Mouse (Mus musculus) neutrophil, adult 83 days (primary cell): Measurements from ENCODE around the gene Rsf1. TPM values are rescaled to one million over a fixed set of nuclear protein-coding genes. Genes with fewer than 3 reads are reported as not detected.

Experiments used
- total RNA-seq, 2 experiments: library from RNA; stranded (reverse); gene quantifications; one replicate each; pipeline ENCODE4 v1.2.4; 2023

The Rsf1 gene
- total RNA-seq, result 10 to 100 TPM; 28.7 to 30.5 TPM

DNA sequence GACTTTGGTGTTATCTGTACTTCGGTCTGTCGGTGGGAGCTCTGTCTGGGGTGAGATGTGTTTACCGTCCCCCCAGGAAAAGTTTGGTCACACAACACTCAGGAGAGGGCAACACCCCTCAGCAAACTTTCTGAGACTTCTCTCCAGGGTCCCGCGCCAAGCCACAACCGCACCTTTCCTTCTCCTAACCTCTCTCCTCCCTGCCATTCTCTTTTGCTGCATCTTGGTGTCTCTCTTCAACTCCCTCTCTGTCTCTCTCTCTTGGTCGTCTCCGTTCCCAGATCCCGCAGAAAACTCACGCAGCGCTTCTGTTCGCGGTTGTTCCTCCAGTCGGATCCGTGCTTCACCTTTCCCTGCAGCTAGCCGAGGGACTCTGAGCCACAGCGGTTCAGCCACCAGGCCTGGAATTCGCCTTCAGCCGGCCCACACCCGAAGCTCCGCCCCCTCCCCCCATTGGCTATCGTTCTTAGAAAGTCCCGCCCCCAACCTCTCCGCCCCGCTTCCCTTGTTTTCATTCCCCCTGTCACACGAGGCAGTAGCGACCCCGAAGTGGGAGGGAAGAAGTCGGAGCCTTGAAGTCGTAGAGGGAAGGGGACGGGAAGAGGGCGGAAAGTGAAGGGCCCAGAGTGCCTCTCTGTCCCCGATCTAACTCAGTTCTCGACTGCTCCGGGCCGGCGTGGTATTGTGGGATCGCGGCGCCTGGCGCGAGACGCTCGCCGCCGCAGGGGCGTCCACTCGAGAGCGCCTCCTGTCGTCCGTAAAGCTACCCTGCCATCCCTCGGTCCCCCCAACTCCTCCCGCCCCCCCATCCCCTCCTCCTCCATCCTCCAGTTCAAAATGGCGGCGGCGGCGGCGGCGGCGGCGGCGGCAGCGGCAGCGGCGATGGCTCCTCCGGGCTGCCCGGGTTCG, at the start of gene Rsf1, which contains the start of gene Aamdc:
Gene Rsf1 (plus strand): TSS at position 823 of the 909 bp plus-strand sequence.
Gene Aamdc (minus strand): TSS at position 431 of the 909 bp plus-strand sequence.

GRCm38 (mm10) chr7:97696506-97697254, 117.0 kb downstream of the Rsf1 start, which contains the start of gene Clns1a:
Gene Clns1a, plus strand, starts transcription at chr7:97696634.

GRCm38 (mm10) chr7:97737638-97738456, 158.2 kb downstream of the Rsf1 start, which contains the start of gene Aqp11:
Gene Aqp11, minus strand, starts transcription at chr7:97738289.

Other genes starting within 250 kb of the Rsf1 start
- gene Usp35, start 247.9 kb upstream of the Rsf1 start, total RNA-seq, result 1 to 10 TPM; 1.5 to 1.6 TPM
- gene Kctd21, start 247.6 kb upstream of the Rsf1 start, total RNA-seq, result 1 to 10 TPM; 2.5 to 2.6 TPM
- gene Alg8, start 208.3 kb upstream of the Rsf1 start, total RNA-seq, result 10 to 100 TPM; 11.2 to 14.0 TPM
- gene Ndufc2, start 179.9 kb upstream of the Rsf1 start, total RNA-seq, result 10 to 100 TPM; 57.3 to 61.3 TPM
- not detected for gene Thrsp, start 162.2 kb upstream of the Rsf1 start, total RNA-seq
- 1 to 10 TPM; 2.0 to 3.5 TPM for gene Kctd14, start 128.6 kb upstream of the Rsf1 start, total RNA-seq
- gene Ints4, start 98.9 kb upstream of the Rsf1 start, total RNA-seq, result 10 to 100 TPM; 27.1 to 28.1 TPM
- 1 to 10 TPM; 4.8 to 6.0 TPM for gene Aamdc, start 392 bp upstream of the Rsf1 start, total RNA-seq
- 10 to 100 TPM; 35.9 to 37.3 TPM for gene Clns1a, start 116.7 kb downstream of the Rsf1 start, total RNA-seq
- under 1 TPM; 0.81 to 0.93 TPM for gene Aqp11, start 158.4 kb downstream of the Rsf1 start, total RNA-seq
- gene Pak1, start 208.7 kb downstream of the Rsf1 start, total RNA-seq, result 10 to 100 TPM; 41.4 to 42.7 TPM